In the genomic region with DNA sequence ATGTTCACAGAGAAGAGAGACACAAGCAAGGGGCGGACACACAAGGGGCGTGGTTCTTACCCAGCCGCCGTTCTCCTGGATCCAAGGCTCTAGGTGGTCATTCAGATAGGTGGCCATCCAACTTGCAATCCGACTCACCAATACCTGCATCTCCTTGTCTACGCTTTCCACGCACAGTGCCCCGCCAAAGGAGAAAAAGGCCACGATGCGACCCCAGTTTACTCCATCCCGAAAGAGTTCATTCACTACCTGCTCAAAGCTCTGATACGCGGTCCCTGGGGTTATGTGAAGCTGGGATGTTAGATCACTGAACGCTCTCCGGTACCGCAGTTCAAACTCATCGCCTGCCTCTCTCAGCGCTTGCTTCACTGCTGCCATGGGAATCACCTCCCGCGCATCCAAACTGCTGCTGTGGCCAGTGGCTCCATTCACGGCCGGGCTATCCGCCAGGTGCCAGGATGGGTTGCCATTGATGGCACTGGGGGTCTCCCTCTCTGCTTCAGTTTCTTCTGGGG, we compare ENCODE assay signal across 7 mouse cellular contexts. TPM values are rescaled to one million over a fixed set of nuclear protein-coding genes. Genes with fewer than 3 reads are reported as not detected.
DNase-seq lines count a peak whose midpoint lies in the region; ATAC-seq lines count a peak whose summit lies in the region.

No protein-coding gene starts in this region.

- H3K4me1 ChIP-seq in midbrain, embryonic 13.5 days (replicated peaks), result peaks cover 58% of the 10 kb centered on the region

- H3K27me3 ChIP-seq in midbrain, embryonic 13.5 days, result no peaks in the 10 kb centered on the region

- peak overlapping the region; percentile 97; the same call in 1 of the 2 replicates for H3K27ac ChIP-seq in midbrain, embryonic 13.5 days

- peak overlapping the region; percentile 91 for H3K4me2 ChIP-seq in midbrain, embryonic 13.5 days (replicated peaks)

- WGBS in midbrain, embryonic 13.5 days, result 68% methylated on average over 23 of the region's 23 CpGs

- peak overlapping the region; percentile 78 for H3K4me3 ChIP-seq in midbrain, embryonic 13.5 days (replicated peaks)

- intact Hi-C loops in heart, postnatal 14 days (cut with DNase I), result no loop called here

- H3K36me3 ChIP-seq in midbrain, embryonic 13.5 days, result peaks cover 5% of the 10 kb centered on the region; the same call in 1 of the 2 replicates

- DNase-seq in right cerebral cortex, postnatal 10 days (ENCODE audit: low spot score in 2 of 2), result peak; percentile 55
- no peak for DNase-seq in right cerebral cortex, postnatal 36 days (ENCODE audit: low spot score in 2 of 2)
- peak; percentile 83 to 87 for DNase-seq in cerebellum, postnatal 10 days
- peak; percentile 25 to 48 for DNase-seq in heart, postnatal 14 days
- peak; percentile 48 to 61 for DNase-seq in layer of hippocampus, postnatal 10 days (ENCODE audit: low spot score in 2 of 2)
- DNase-seq in Muller cell, postnatal 12 days (ENCODE audit: inconsistent ontology term), result no peak

- H3K9me3 ChIP-seq in midbrain, embryonic 13.5 days, result no peaks in the 10 kb centered on the region

- peak overlapping the region; percentile 94 for H3K9ac ChIP-seq in midbrain, embryonic 13.5 days (replicated peaks)

- ATAC-seq in midbrain, embryonic 13.5 days, result no peak

RNA-seq across cellular contexts. Expression of gene Bcl2l1, which starts 2.1 kb away (rescaled TPM):
- 10 to 100 TPM; 79.8 to 92.2 TPM for total RNA-seq in heart, postnatal 14 days (2021)
- 100 to 1,000 TPM; 109 to 117 TPM for total RNA-seq in layer of hippocampus, postnatal 10 days (2021)
- 190 and 195 TPM in 2 replicates for polyA plus RNA-seq in midbrain, embryonic 13.5 days (2015; fragmentation: Nextera tagmentation; extraction: Ambion mirVana)

RNA-seq across cellular contexts. Expression of gene Tpx2, which starts 18.3 kb away (rescaled TPM):
- total RNA-seq in heart, postnatal 14 days (2021), result 1 to 10 TPM; 4.4 to 8.5 TPM
- 1 to 10 TPM; 5.9 to 6.6 TPM for total RNA-seq in layer of hippocampus, postnatal 10 days (2021)
- polyA plus RNA-seq in midbrain, embryonic 13.5 days (2015; fragmentation: Nextera tagmentation; extraction: Ambion mirVana), result 38.7 and 46.4 TPM in 2 replicates

Comparison
In these comparisons a context has a peak if more than half of its experiments do, and no peak if none do; other contexts are left out.
1. DNase-seq: peak in right cerebral cortex, postnatal 10 days (2 of 2), cerebellum, postnatal 10 days (2 of 2), heart, postnatal 14 days (2 of 2) and layer of hippocampus, postnatal 10 days (2 of 2); none in right cerebral cortex, postnatal 36 days (0 of 2) and Muller cell, postnatal 12 days (single experiment).